Mouse (Mus musculus): ENCODE data around the gene Ube2d3. TPM values are rescaled to one million over a fixed set of nuclear protein-coding genes. Genes with fewer than 3 reads are reported as not detected.
A peak's percentile ranks its signal among the peaks of the same experiment; 100 is the strongest.

The Ube2d3 gene
- total and polyA plus RNA-seq, 3 experiments: 590 to 1,803 (median 1,178) TPM

DNA sequence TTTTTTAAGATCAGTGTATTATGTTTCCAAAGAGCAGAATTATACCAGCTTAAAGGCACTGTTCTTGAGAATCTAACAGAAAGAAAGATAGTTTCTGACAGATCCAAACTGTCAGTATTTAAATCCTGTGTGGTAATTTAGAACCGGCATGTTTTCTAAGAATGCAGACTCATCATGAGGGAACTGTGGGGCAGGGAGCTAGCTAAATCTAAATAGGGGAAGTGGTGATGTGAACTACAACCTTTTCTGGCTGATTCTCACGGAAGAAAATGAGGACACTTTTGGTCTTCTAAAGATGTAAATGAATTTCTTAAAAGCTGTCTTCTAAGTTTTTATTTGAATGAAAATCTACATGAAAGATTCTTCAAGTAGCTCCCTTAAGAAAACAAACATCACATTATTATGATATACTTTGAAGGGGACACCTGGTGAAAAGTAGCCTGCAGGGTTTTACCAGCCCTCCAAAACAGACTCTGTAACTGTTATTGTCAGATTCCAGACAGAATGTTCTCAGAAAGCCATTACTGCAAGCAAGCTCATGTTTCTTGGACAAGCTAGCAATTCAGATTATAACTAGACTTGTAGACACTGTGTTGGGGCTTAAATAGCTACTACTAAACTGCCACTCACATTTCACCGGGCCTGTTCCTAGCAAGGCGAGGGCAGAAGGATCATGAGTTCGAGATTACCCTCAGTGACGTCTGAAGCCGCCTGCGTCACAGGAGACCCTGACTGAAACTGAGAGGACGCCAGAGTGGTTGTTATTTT, 17.2 kb upstream of the Ube2d3 start:
- in situ Hi-C loops (cut with MboI; ENCODE audit: low pct_ligation_motif_present, low pct_unique_long_range_greater_than_20kb, low sequenced_read_pairs) (no loop called here), dilution Hi-C loops (cut with MboI; ENCODE audit: extremely low pct_ligation_motif_present, extremely low pct_unique_long_range_greater_than_20kb, low sequenced_read_pairs) (no loop called here)
- Histone ChIP-seq H3K9me3 (replicated peaks; ENCODE audit: low read length) (no peaks in the 10 kb centered on the region), H3K27me3 (replicated peaks) (no peaks in the 10 kb centered on the region), H3K27ac (ENCODE audit: insufficient read depth, low read depth) (peak overlapping the region; percentile 89), H3K36me3 (replicated peaks in 1 of 2; ENCODE audit: control insufficient read depth in 1 of 2, insufficient read depth in 1 of 2, low read length in 1 of 2) (peaks cover 8 to 26% of the 10 kb centered on the region in 2 experiments), H3K4me3 (replicated peaks in 1 of 3; ENCODE audit: low read depth in 2 of 3, low read length in 2 of 3, poor library complexity in 1 of 3) (peak overlapping the region; percentile 31 to 62 (median 57)), H3K4me1 (ENCODE audit: control insufficient read depth in 1 of 2, insufficient read depth in 2 of 2) (peaks cover 3 to 58% of the 10 kb centered on the region in 2 experiments; a peak in 3 of 4 replicates), H3K79me2 (replicated peaks; ENCODE audit: control insufficient read depth, extremely low read depth, insufficient read depth, poor library complexity, severe bottlenecking) (peaks cover 63% of the 10 kb centered on the region), H3K9ac (ENCODE audit: insufficient read depth, low read depth) (peak overlapping the region; percentile 72), H3K4me2 (ENCODE audit: insufficient read depth, low read depth, poor library complexity, severe bottlenecking) (peak overlapping the region; percentile 99)
- peak; percentile 89 for DNase-seq (ENCODE audit: extremely low read depth)
- TF ChIP-seq USF2 (conservative IDR thresholded peaks at IDR 0.05; ENCODE audit: low read depth, low read length): no peak
- peak; percentile 37; the same call in 1 of the 2 replicates for TF ChIP-seq POLR2A (IDR thresholded peaks at IDR 0.05; ENCODE audit: low read depth, low read length)
- TF ChIP-seq ZNF384 (IDR thresholded peaks at IDR 0.05; ENCODE audit: low read depth, low read length): no peak; the same call in 1 of the 2 replicates
- no peak; the same call in 1 of the 2 replicates for TF ChIP-seq JUND (conservative IDR thresholded peaks at IDR 0.05; ENCODE audit: low read depth, low read length)
- TF ChIP-seq MEF2A (IDR thresholded peaks at IDR 0.05; ENCODE audit: borderline replicate concordance, low read depth, low read length): peak; percentile 37; the same call in 1 of the 2 replicates
- no peak for TF ChIP-seq HCFC1 (IDR thresholded peaks at IDR 0.05; ENCODE audit: low read depth, low read length)
- TF ChIP-seq MXI1 (IDR thresholded peaks at IDR 0.05; ENCODE audit: low read depth, low read length): no peak
- TF ChIP-seq GABPA (IDR thresholded peaks at IDR 0.05; ENCODE audit: insufficient replicate concordance, low read depth, low read length): no peak
- no peak; the same call in 1 of the 2 replicates for TF ChIP-seq JUN (IDR thresholded peaks at IDR 0.05; ENCODE audit: insufficient read depth, low read depth, low read length)
- 0 out of 2 replicates have a peak, but pooled peaks have one; percentile 27 for TF ChIP-seq POLR2AphosphoS2 (IDR thresholded peaks at IDR 0.05; ENCODE audit: low read depth, low read length)
- TF ChIP-seq CHD1 (IDR thresholded peaks at IDR 0.05; ENCODE audit: low read depth, low read length): peak; percentile 96
- peak; percentile 5; the same call in 1 of the 2 replicates for TF ChIP-seq CHD2 (IDR thresholded peaks at IDR 0.05; ENCODE audit: low read length)
- peak; percentile 61 for TF ChIP-seq IRF4 (IDR thresholded peaks at IDR 0.05; ENCODE audit: low read depth, low read length)
- TF ChIP-seq UBTF (IDR thresholded peaks at IDR 0.05; ENCODE audit: low read depth, low read length): no peak
- TF ChIP-seq BHLHE40 (IDR thresholded peaks at IDR 0.05; ENCODE audit: low read depth, low read length): no peak
- peak; percentile 65; the same call in 1 of the 2 replicates for TF ChIP-seq SIN3A (IDR thresholded peaks at IDR 0.05; ENCODE audit: low read length)
- no peak for TF ChIP-seq ZC3H11A (IDR thresholded peaks at IDR 0.05; ENCODE audit: low read depth, low read length)
- TF ChIP-seq NRF1 (IDR thresholded peaks at IDR 0.05; ENCODE audit: low read depth, low read length): no peak
- no peak for TF ChIP-seq ZMIZ1 (IDR thresholded peaks at IDR 0.05; ENCODE audit: low read depth, low read length)
- no peak for TF ChIP-seq KAT2A (IDR thresholded peaks at IDR 0.05; ENCODE audit: insufficient replicate concordance, low read length)
- TF ChIP-seq ELF1 (IDR thresholded peaks at IDR 0.05; ENCODE audit: low read depth, low read length): peak; percentile 42
- no peak for TF ChIP-seq CTCF (conservative IDR thresholded peaks at IDR 0.05 in 1 of 2, IDR thresholded peaks at IDR 0.05 in 1 of 2; ENCODE audit: low read depth in 2 of 2, low read length in 2 of 2)
- TF ChIP-seq TBP (conservative IDR thresholded peaks at IDR 0.05; ENCODE audit: low read depth, low read length): no peak; the same call in 1 of the 2 replicates
- no peak for TF ChIP-seq NELFE (IDR thresholded peaks at IDR 0.05; ENCODE audit: low read depth, low read length)
- TF ChIP-seq MAFK (IDR thresholded peaks at IDR 0.05; ENCODE audit: insufficient replicate concordance, low read length): peak; percentile 90
- 0 out of 2 replicates have a peak, but pooled peaks have one; percentile 54 for TF ChIP-seq MYC (IDR thresholded peaks at IDR 0.05; ENCODE audit: low read depth, low read length)
- no peak; the same call in 1 of the 2 replicates for TF ChIP-seq MAZ (IDR thresholded peaks at IDR 0.05; ENCODE audit: low read depth, low read length)
- no peak for TF ChIP-seq E2F4 (IDR thresholded peaks at IDR 0.05; ENCODE audit: insufficient replicate concordance, low read depth, low read length)
- TF ChIP-seq EP300 (IDR thresholded peaks at IDR 0.05; ENCODE audit: low read length): peak; percentile 61
- peak; percentile 57 for TF ChIP-seq ETS1 (conservative IDR thresholded peaks at IDR 0.05; ENCODE audit: low read depth, low read length)
- TF ChIP-seq SMC3 (IDR thresholded peaks at IDR 0.05; ENCODE audit: low read depth, low read length): no peak
- no peak for TF ChIP-seq RAD21 (IDR thresholded peaks at IDR 0.05; ENCODE audit: low read depth, low read length)
- no peak for TF ChIP-seq RCOR1 (conservative IDR thresholded peaks at IDR 0.05; ENCODE audit: low read depth, low read length)
